Mouse (Mus musculus): ENCODE data around the gene Lce1a1. TPM values are rescaled to one million over a fixed set of nuclear protein-coding genes. Genes with fewer than 3 reads are reported as not detected.
"Not testable (repeated sequence)": the region's sequence is repeated elsewhere in the genome, so short reads cannot be mapped to it uniquely, and the experiment has no call there.

Lce1a1 gene
- polyA plus RNA-seq (2015; fragmentation: Nextera tagmentation; extraction: Ambion mirVana) = not detected in 2 replicates

GRCm38 (mm10) chr3:92648207-92648606, at the start of gene Lce1a1:
TSS of gene Lce1a1 (minus strand) at chr3:92648307.
- no peaks in the 10 kb centered on the region for H3K36me3 ChIP-seq (replicated peaks)
- no peak for ATAC-seq (ENCODE audit: insufficient read depth)
- H3K4me2 ChIP-seq = no peak within 1 kb of the TSS
- no peak within 1 kb of the TSS for H3K27ac ChIP-seq (replicated peaks)
- no peak within 1 kb of the TSS for H3K4me3 ChIP-seq (replicated peaks)
- no peaks in the 10 kb centered on the region for H3K27me3 ChIP-seq
- 56% methylated on average over 1 of the region's 1 CpGs for WGBS (ENCODE audit: insufficient replicate concordance)
- no peaks in the 10 kb centered on the region for H3K9me3 ChIP-seq (replicated peaks)
- no peaks in the 10 kb centered on the region for H3K4me1 ChIP-seq (replicated peaks)
- H3K9ac ChIP-seq = no peak within 1 kb of the TSS

DNA sequence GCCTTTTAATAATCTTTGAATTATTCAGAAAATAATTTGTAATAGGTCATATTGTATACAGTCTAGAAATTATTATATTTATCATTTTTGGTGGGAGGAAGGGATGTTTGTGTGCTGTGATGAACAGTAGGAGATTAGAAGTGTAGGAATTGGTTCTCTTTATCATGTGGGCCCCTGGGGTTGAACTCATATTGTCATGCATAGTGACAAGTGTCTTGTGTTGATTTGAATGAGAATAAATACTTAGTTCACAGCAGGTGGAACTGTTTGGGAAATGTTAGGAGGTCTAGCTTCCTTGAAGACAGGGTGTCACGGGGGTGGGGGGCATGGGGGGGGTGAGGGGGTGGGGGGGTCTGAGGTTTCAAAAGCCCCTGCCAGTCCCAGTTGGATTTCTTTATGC, 46.5 kb upstream of the Lce1a1 start:
- ATAC-seq (ENCODE audit: insufficient read depth) = no peak
- Histone ChIP-seq H3K4me3 (replicated peaks) (no peak overlapping the region), H3K4me2 (no peak overlapping the region), H3K27ac (replicated peaks) (no peak overlapping the region), H3K36me3 (replicated peaks) (no peaks in the 10 kb centered on the region), H3K9ac (no peak overlapping the region), H3K4me1 (replicated peaks) (no peaks in the 10 kb centered on the region), H3K27me3 (no peaks in the 10 kb centered on the region), H3K9me3 (replicated peaks) (no peaks in the 10 kb centered on the region)
- 21% methylated on average over 1 of the region's 1 CpGs for WGBS (ENCODE audit: insufficient replicate concordance)

DNA sequence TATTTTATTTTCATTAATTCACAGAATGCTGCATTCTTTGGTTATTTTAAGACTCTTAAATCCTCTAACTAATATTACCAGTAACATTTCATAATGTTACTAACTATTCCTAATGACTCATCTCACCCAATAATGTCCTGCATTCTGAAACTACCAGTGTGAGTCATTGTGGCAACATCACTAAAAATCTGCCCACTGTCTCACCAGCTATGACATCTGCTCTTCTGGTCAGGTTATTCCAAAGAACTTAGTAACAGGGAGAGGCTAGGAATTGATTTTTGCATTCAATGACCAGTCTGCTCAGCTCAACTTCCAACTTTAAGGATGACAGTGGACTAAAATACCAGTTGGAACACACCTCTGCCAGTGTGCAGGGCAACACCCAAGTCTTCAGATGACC, 43.6 kb upstream of the Lce1a1 start:
- no peak overlapping the region for H3K9ac ChIP-seq
- H3K4me2 ChIP-seq = no peak overlapping the region
- no peaks in the 10 kb centered on the region for H3K36me3 ChIP-seq (replicated peaks)
- H3K27me3 ChIP-seq = no peaks in the 10 kb centered on the region
- H3K27ac ChIP-seq (replicated peaks) = no peak overlapping the region
- H3K4me3 ChIP-seq (replicated peaks) = no peak overlapping the region
- H3K9me3 ChIP-seq (replicated peaks) = no peaks in the 10 kb centered on the region
- no peak for ATAC-seq (ENCODE audit: insufficient read depth)
- no peaks in the 10 kb centered on the region for H3K4me1 ChIP-seq (replicated peaks)

- not testable (repeated sequence) for H3K27ac ChIP-seq (replicated peaks); H3K4me3 ChIP-seq (replicated peaks); H3K4me2 ChIP-seq; ATAC-seq (ENCODE audit: insufficient read depth); H3K9me3 ChIP-seq (replicated peaks); H3K27me3 ChIP-seq; H3K36me3 ChIP-seq (replicated peaks); H3K9ac ChIP-seq; H3K4me1 ChIP-seq (replicated peaks)
- 66% methylated on average over 16 of the region's 16 CpGs for WGBS (ENCODE audit: insufficient replicate concordance)
Measured at GRCm38 (mm10) chr3:92689154-92689553, 41.0 kb upstream of the Lce1a1 start.

DNA sequence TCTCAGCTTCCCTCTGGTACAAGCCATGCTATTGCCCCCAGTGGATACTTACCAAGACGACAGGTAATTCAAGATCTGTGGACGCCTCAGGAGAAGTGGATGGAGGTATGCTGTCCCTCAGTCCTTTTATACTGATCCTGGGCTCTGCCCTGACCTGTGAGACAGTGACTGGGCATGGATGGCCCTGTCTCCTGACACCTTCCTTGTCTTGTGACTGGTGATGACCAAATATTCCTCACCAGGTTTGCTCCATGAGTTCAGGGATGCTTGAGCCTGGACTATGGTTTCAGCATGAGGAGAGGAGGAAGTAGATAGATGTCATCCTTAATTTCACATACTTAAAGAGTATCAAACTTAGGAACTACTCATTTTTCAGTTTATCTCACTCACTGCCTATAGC, 39.0 kb upstream of the Lce1a1 start, which contains the start of gene Lce1d:
Gene Lce1d, minus strand, starts transcription at position 101 of the 400 bp plus-strand sequence.
- no peak within 1 kb of the TSS for H3K27ac ChIP-seq (replicated peaks)
- WGBS (ENCODE audit: insufficient replicate concordance) = 45% methylated on average over 2 of the region's 2 CpGs
- H3K4me1 ChIP-seq (replicated peaks) = no peaks in the 10 kb centered on the region
- no peak within 1 kb of the TSS for H3K4me3 ChIP-seq (replicated peaks)
- no peaks in the 10 kb centered on the region for H3K27me3 ChIP-seq
- H3K9ac ChIP-seq = no peak within 1 kb of the TSS
- ATAC-seq (ENCODE audit: insufficient read depth) = no peak
- H3K9me3 ChIP-seq (replicated peaks) = no peaks in the 10 kb centered on the region
- H3K4me2 ChIP-seq = no peak within 1 kb of the TSS
- H3K36me3 ChIP-seq (replicated peaks) = no peaks in the 10 kb centered on the region

DNA sequence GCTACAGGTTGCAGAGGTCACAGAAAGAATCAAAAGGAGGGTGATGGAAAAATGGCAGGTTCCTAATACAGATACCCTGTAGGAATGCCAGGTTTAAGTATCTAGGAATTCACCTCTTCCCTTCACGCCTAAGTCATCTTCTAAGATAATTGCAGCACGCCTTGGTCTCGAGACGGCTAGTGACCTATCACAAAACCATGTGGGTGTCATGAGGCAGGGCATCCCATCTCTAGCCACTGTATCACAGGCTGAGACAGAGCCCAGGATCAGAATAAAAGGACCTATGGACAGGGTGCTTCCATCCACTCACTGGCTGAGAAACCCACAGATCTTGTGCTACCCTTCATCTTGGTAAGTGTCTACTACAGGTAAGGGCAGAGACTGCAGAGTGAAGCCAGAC, 30.8 kb upstream of the Lce1a1 start, which contains the start of gene Lce1c:
Gene Lce1c, plus strand, starts transcription at position 301 of the 400 bp plus-strand sequence.
- H3K4me2 ChIP-seq = no peak within 1 kb of the TSS
- no peaks in the 10 kb centered on the region for H3K9me3 ChIP-seq (replicated peaks)
- ATAC-seq (ENCODE audit: insufficient read depth) = no peak
- no peak within 1 kb of the TSS for H3K4me3 ChIP-seq (replicated peaks)
- H3K27me3 ChIP-seq = no peaks in the 10 kb centered on the region
- H3K4me1 ChIP-seq (replicated peaks) = no peaks in the 10 kb centered on the region
- WGBS (ENCODE audit: insufficient replicate concordance) = 66% methylated on average over 4 of the region's 4 CpGs
- H3K9ac ChIP-seq = no peak within 1 kb of the TSS
- no peak within 1 kb of the TSS for H3K27ac ChIP-seq (replicated peaks)
- H3K36me3 ChIP-seq (replicated peaks) = no peaks in the 10 kb centered on the region

DNA sequence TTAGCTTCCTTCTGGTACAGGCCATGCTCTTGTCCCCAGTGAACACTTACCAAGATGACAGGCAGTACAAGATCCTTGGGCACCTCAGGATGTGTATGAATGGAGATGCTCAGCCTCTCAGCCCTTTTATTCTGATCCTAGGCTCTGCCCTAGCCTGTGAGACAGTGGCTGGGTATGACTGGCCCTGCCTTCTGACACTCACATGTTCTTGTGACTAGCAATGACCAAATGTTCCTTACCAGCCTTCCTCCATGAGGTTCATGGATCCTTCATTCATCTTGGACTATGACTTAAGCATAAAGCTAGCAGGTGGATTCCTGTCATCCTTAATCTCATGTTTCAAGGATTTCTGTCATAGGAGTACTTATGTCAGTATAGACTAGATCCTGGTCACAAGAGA, 22.1 kb upstream of the Lce1a1 start, which contains the start of gene Lce1a2:
Gene Lce1a2, minus strand, starts transcription at position 101 of the 400 bp plus-strand sequence.
- H3K9ac ChIP-seq = no peak within 1 kb of the TSS
- no peak for ATAC-seq (ENCODE audit: insufficient read depth)
- no peaks in the 10 kb centered on the region for H3K27me3 ChIP-seq
- no peaks in the 10 kb centered on the region for H3K36me3 ChIP-seq (replicated peaks)
- H3K4me3 ChIP-seq (replicated peaks) = no peak within 1 kb of the TSS
- no peak within 1 kb of the TSS for H3K27ac ChIP-seq (replicated peaks)
- H3K4me2 ChIP-seq = no peak within 1 kb of the TSS
- H3K4me1 ChIP-seq (replicated peaks) = no peaks in the 10 kb centered on the region
- H3K9me3 ChIP-seq (replicated peaks) = no peaks in the 10 kb centered on the region

GRCm38 (mm10) chr3:92656826-92657225, 8.7 kb upstream of the Lce1a1 start, which contains the start of gene Lce1b:
TSS of gene Lce1b (minus strand) at chr3:92656926.
- Histone ChIP-seq H3K27me3 (no peaks in the 10 kb centered on the region), H3K4me2 (no peak within 1 kb of the TSS), H3K9ac (no peak within 1 kb of the TSS), H3K27ac (replicated peaks) (no peak within 1 kb of the TSS), H3K4me3 (replicated peaks) (no peak within 1 kb of the TSS), H3K36me3 (replicated peaks) (no peaks in the 10 kb centered on the region), H3K4me1 (replicated peaks) (no peaks in the 10 kb centered on the region), H3K9me3 (replicated peaks) (no peaks in the 10 kb centered on the region)
- no peak for ATAC-seq (ENCODE audit: insufficient read depth)

DNA sequence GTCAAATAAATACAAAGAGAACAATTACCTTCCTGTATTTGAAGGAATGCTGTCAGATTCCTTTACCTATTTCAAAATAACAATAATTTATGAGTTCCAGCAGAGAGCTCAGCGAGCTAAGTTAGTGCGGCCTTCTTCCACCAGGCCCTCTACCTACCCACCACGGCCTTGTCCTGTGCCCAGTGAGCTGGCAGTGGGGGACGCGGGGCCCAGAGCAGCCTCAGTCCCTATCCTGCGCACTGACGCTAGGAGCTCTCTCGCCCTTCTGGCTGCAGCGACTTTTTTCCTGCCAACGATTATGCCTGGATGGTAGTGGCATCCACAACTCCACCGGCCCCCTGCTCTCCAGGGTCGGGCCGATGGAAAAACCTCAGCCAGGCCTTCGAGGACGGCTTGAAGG, 8.3 kb downstream of the Lce1a1 start:
- no peaks in the 10 kb centered on the region for H3K9me3 ChIP-seq (replicated peaks)
- H3K27ac ChIP-seq (replicated peaks) = no peak overlapping the region
- H3K36me3 ChIP-seq (replicated peaks) = no peaks in the 10 kb centered on the region
- ATAC-seq (ENCODE audit: insufficient read depth) = no peak
- H3K4me2 ChIP-seq = no peak overlapping the region
- H3K9ac ChIP-seq = no peak overlapping the region
- 77% methylated on average over 15 of the region's 15 CpGs for WGBS (ENCODE audit: insufficient replicate concordance)
- no peaks in the 10 kb centered on the region for H3K4me1 ChIP-seq (replicated peaks)
- no peak overlapping the region for H3K4me3 ChIP-seq (replicated peaks)
- no peaks in the 10 kb centered on the region for H3K27me3 ChIP-seq

- H3K4me1 ChIP-seq (replicated peaks) = no peaks in the 10 kb centered on the region
- no peak overlapping the region for H3K27ac ChIP-seq (replicated peaks)
Measured at GRCm38 (mm10) chr3:92638653-92638991, 9.5 kb downstream of the Lce1a1 start.

GRCm38 (mm10) chr3:92637745-92638652, 10.1 kb downstream of the Lce1a1 start:
- no peak overlapping the region for H3K27ac ChIP-seq (replicated peaks)
- ATAC-seq (ENCODE audit: insufficient read depth) = no peak

More at GRCm38 (mm10) chr3:92638653-92638991, 9.5 kb downstream of the Lce1a1 start:
- no peak overlapping the region for H3K9ac ChIP-seq
- ATAC-seq (ENCODE audit: insufficient read depth) = no peak
- H3K9me3 ChIP-seq (replicated peaks) = no peaks in the 10 kb centered on the region
- 60% methylated on average over 3 of the region's 3 CpGs for WGBS (ENCODE audit: insufficient replicate concordance)
- no peak overlapping the region for H3K4me2 ChIP-seq
- no peaks in the 10 kb centered on the region for H3K36me3 ChIP-seq (replicated peaks)
- H3K4me3 ChIP-seq (replicated peaks) = no peak overlapping the region
- no peaks in the 10 kb centered on the region for H3K27me3 ChIP-seq

GRCm38 (mm10) chr3:92621560-92621959, 26.5 kb downstream of the Lce1a1 start, which contains the start of gene Lce6a:
TSS of gene Lce6a (minus strand) at chr3:92621660.
- Histone ChIP-seq H3K4me2 (no peak within 1 kb of the TSS), H3K4me1 (replicated peaks) (no peaks in the 10 kb centered on the region), H3K9ac (no peak within 1 kb of the TSS), H3K27ac (replicated peaks) (no peak within 1 kb of the TSS), H3K27me3 (no peaks in the 10 kb centered on the region), H3K9me3 (replicated peaks) (no peaks in the 10 kb centered on the region), H3K36me3 (replicated peaks) (no peaks in the 10 kb centered on the region), H3K4me3 (replicated peaks) (no peak within 1 kb of the TSS)
- ATAC-seq (ENCODE audit: insufficient read depth) = no peak
- WGBS (ENCODE audit: insufficient replicate concordance) = 55% methylated on average over 2 of the region's 2 CpGs

More at GRCm38 (mm10) chr3:92637745-92638652, 10.1 kb downstream of the Lce1a1 start:
- Histone ChIP-seq H3K4me2 (no peak overlapping the region), H3K9ac (no peak overlapping the region), H3K27me3 (no peaks in the 10 kb centered on the region), H3K4me1 (replicated peaks) (no peaks in the 10 kb centered on the region), H3K9me3 (replicated peaks) (no peaks in the 10 kb centered on the region), H3K36me3 (replicated peaks) (no peaks in the 10 kb centered on the region), H3K4me3 (replicated peaks) (no peak overlapping the region)
- WGBS (ENCODE audit: insufficient replicate concordance) = 30% methylated on average over 1 of the region's 1 CpGs

Data from liver, embryonic 15.5 days (tissue).